Mouse (Mus musculus): Measurements from ENCODE around the gene Obscn.

The Obscn gene

GRCm38 (mm10) chr11:58984657-58985056 lies 151.5 kb downstream of the Obscn start:
- in situ Hi-C loops (cut with MboI, MseI) = no loop called here

GRCm38 (mm10) chr11:58983691-58984341 lies 152.4 kb downstream of the Obscn start:
- in situ Hi-C loops (cut with MboI, MseI) = no loop called here

GRCm38 (mm10) chr11:58982471-58983097 lies 153.6 kb downstream of the Obscn start:
- in situ Hi-C loops (cut with MboI, MseI) = no loop called here

- in situ Hi-C loops (cut with MboI, MseI) = no loop called here
These were observed 154.4 kb downstream of the Obscn start for GRCm38 (mm10) chr11:58981541-58982447.

GRCm38 (mm10) chr11:58980381-58980990 lies 155.7 kb downstream of the Obscn start:
- in situ Hi-C loops (cut with MboI, MseI) = no loop called here

- in situ Hi-C loops (cut with MboI, MseI) = loop anchor here (5.0 kb wide), 1 partner anchor 57 kb away; no protein-coding TSS in a partner anchor
These were observed 156.5 kb downstream of the Obscn start for GRCm38 (mm10) chr11:58979661-58980060.

GRCm38 (mm10) chr11:58979183-58979582 lies 157.0 kb downstream of the Obscn start:
- in situ Hi-C loops (cut with MboI, MseI) = loop anchor here (5.0 kb wide), 1 partner anchor 57 kb away; no protein-coding TSS in a partner anchor

- in situ Hi-C loops (cut with MboI, MseI) = loop anchor here (5.0 kb wide), 1 partner anchor 56 kb away; no protein-coding TSS in a partner anchor
These were observed 157.5 kb downstream of the Obscn start for GRCm38 (mm10) chr11:58978706-58979030.

GRCm38 (mm10) chr11:58978027-58978705 lies 158.0 kb downstream of the Obscn start, which contains the start of gene Trim11:
Trim11 (plus strand) TSS chr11:58978093.
- in situ Hi-C loops (cut with MboI, MseI) = loop anchor here (5.0 kb wide), 1 partner anchor 56 kb away; no protein-coding TSS in a partner anchor

- in situ Hi-C loops (cut with MboI, MseI) = loop anchor here (5.0 kb wide), 1 partner anchor 55 kb away; no protein-coding TSS in a partner anchor
These were observed 158.6 kb downstream of the Obscn start for GRCm38 (mm10) chr11:58977607-58978026.

- in situ Hi-C loops (cut with MboI, MseI) = loop anchor here (5.0 kb wide), 1 partner anchor 55 kb away; no protein-coding TSS in a partner anchor
These were observed 159.1 kb downstream of the Obscn start for GRCm38 (mm10) chr11:58977150-58977549.

- in situ Hi-C loops (cut with MboI, MseI) = no loop called here
These were observed 161.8 kb downstream of the Obscn start for GRCm38 (mm10) chr11:58974414-58974813.

GRCm38 (mm10) chr11:58971796-58972195 lies 164.4 kb downstream of the Obscn start:
- in situ Hi-C loops (cut with MboI, MseI) = no loop called here

GRCm38 (mm10) chr11:58970831-58971530 lies 165.2 kb downstream of the Obscn start:
- in situ Hi-C loops (cut with MboI, MseI) = no loop called here

- in situ Hi-C loops (cut with MboI, MseI) = no loop called here
These were observed 166.5 kb downstream of the Obscn start for GRCm38 (mm10) chr11:58969659-58970058.

GRCm38 (mm10) chr11:58969027-58969426 lies 167.2 kb downstream of the Obscn start:
- in situ Hi-C loops (cut with MboI, MseI) = no loop called here

- in situ Hi-C loops (cut with MboI, MseI) = no loop called here
These were observed 167.7 kb downstream of the Obscn start for GRCm38 (mm10) chr11:58968551-58968950.

- in situ Hi-C loops (cut with MboI, MseI) = no loop called here
These were observed 168.9 kb downstream of the Obscn start for GRCm38 (mm10) chr11:58967346-58967745.

- in situ Hi-C loops (cut with MboI, MseI) = no loop called here
These were observed 171.0 kb downstream of the Obscn start for GRCm38 (mm10) chr11:58965001-58965760.

Data from T-helper 1 cell (primary cell).